Mouse (Mus musculus) heart, postnatal 4 days (tissue): ENCODE data around the gene Socs1. TPM values are rescaled to one million over a fixed set of nuclear protein-coding genes. Genes with fewer than 3 reads are reported as not detected.
A peak's percentile ranks its signal among the peaks of the same experiment; 100 is the strongest.

Experiments used
- DNase-seq: peaks from one replicate; pipeline ENCODE4 v3.0.0; 2021
- total RNA-seq, 2 experiments: library from RNA; stranded (reverse); gene quantifications; 2 replicates each; pipeline ENCODE4 v1.2.3; 2021

Socs1 gene
- total RNA-seq, 2 experiments from 2014 or later = 1.6 TPM

DNA sequence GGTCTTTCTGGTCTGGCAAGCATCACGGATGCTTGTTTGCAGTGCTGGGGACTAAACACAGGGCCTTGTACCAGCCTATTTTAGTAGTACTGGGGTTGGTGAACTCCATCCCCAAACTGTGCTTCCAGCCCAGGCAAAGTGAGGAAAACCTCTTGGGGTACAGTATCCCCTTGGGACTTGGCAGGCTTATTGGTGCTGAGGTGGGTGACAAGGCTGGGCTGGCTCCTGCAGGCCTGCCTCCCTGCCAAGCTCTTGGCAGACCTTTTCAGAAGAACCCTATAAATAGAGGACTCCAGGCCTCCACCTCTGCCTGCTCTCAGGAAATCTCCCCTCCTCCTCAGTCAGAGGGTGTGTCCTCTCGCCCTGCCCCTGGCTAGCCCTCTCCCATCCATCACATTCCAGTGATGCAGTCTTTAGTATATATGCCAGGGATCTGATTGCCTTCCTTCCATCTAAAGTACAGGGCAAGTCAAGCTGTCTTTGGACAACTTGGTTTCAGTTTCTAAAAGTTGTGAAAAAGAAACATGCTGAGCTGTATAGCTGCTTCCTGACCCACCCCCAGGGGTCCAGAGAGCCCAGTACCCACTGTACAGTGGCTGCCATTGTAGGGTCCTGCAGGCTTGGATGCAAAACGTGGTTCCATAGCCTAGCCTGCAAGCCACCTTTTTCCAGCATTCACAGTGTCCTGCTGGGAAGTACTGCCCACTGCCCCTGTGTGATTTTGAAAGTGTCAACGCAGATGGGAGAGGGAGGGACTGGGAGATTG lies 1.6 kb upstream of the Socs1 start:
- DNase-seq = peak; percentile 54

DNA sequence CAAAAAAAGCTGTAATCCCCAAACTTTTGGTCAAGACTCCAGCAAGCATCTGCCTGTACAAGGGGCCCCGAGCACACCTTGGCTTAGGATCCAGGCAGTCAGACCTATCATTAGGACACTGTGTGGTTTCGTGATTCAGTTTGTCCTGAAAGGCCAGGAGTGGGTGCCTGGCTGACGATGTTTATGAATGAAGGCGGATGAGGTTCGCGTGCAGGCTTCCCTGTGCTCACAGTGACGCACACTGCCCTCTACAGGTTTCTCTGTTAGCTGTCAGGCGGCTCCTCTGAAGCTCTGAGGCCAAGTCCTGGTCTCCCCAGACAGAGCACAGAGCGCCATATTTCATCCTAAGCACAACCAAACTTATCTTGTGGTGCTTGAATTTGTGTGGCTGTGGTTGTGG lies 952 bp upstream of the Socs1 start:
- peak; percentile 88 for DNase-seq

GRCm38 (mm10) chr16:10784793-10785370 lies 454 bp downstream of the Socs1 start:
- peak; percentile 97 for DNase-seq

- peak; percentile 56 for DNase-seq
Measured at GRCm38 (mm10) chr16:10783883-10784792, 1.2 kb downstream of the Socs1 start.

GRCm38 (mm10) chr16:10783451-10783850 lies 1.9 kb downstream of the Socs1 start:
- DNase-seq = no peak

GRCm38 (mm10) chr16:10783152-10783434 lies 2.2 kb downstream of the Socs1 start:
- no peak for DNase-seq

- DNase-seq = no peak
Measured at GRCm38 (mm10) chr16:10782377-10783151, 2.8 kb downstream of the Socs1 start.

GRCm38 (mm10) chr16:10781862-10782371 lies 3.4 kb downstream of the Socs1 start:
- no peak for DNase-seq

GRCm38 (mm10) chr16:10780631-10781120 lies 4.7 kb downstream of the Socs1 start:
- DNase-seq = no peak

DNA sequence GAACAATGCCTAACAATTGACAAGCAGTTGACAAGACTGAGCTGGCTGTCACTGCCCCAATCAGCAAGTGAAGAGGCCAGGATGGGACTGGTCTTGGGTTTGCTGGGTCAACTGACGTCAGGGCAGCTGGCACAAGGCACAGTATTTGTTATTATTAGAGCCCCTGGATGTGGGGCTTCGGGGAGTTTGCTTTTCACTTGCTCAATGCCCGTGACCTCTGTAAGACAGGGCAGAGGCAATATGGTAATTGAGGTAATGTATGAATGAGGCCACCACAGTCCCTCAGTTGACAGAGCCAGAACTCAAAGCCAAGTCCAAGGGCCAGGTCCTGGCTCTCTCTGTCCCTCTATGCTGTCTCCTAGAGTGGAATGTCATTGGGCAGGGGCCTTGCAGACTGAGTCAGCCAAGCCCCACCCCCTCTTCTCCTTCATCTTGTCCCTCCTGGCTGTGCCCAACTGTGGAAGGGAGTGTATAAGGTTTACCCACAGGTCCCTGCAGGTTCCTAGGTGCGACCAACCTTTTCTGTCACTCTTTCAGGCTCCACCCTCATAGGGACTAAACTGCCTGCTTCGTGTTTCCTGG lies 7.7 kb downstream of the Socs1 start:
- DNase-seq = peak; percentile 44

DNA sequence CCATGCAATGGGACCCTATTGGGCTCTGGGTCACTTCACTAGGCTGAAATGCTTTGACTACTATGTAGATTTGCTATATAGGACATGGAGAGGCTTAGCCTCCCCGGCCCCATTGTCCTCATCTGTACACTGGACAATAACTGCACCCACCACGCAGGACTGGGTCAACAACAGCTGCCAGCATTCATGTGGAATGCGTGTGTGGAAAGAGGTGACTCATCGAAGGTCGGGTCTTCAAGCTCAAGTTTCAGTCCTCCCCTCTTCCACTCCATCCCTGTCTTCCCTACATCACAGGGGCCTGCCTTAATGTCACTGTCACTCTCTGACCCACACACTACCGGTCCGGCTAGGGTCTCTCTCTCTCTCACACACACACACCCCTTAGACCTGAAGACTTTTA lies 9.0 kb downstream of the Socs1 start:
- DNase-seq = no peak

GRCm38 (mm10) chr16:10774726-10775125 lies 10.6 kb downstream of the Socs1 start:
- DNase-seq = no peak

DNA sequence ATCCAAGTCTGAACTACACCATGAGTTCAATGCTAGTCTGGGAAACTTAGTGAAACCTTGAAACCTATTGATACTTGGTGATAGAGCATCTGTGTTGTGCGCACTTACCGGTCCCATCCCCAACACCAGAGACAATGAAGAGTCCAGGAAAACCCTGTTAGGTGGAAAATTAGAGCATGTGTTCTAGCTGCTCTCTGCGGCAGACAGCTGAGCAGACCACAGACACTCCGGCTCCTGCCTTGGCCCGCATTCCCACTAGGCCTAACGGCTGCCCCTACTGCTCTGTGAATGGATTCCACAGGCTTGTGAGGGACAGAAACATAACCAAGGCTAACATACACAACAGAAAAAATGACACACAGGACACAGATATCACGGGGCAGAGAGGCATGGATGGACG lies 11.8 kb downstream of the Socs1 start:
- DNase-seq = no peak

GRCm38 (mm10) chr16:10771769-10772510 lies 13.4 kb downstream of the Socs1 start:
- no peak for DNase-seq

GRCm38 (mm10) chr16:10770531-10771325 lies 14.6 kb downstream of the Socs1 start:
- no peak for DNase-seq

GRCm38 (mm10) chr16:10769661-10770060 lies 15.7 kb downstream of the Socs1 start:
- no peak for DNase-seq

DNA sequence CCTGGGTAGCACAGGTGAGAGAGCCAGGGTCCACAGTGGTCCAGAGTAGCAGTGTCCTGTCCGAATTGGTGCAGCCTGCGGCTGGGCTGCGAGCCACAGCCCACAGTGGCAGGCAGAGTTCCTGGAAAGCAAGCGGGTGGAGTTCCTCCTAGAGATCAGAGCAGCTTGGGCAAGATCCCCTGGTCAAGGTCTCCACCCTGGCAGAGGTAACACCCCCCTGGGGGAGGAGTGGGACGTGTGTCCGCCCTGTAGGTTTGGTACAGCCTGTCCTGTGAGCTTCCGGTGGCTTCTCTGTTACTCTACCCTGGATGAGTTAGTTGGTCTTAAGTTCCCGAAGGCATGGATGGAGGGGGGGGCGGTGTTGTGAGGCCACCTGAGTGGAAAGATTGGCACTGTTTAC lies 16.5 kb downstream of the Socs1 start:
- no peak for DNase-seq

DNA sequence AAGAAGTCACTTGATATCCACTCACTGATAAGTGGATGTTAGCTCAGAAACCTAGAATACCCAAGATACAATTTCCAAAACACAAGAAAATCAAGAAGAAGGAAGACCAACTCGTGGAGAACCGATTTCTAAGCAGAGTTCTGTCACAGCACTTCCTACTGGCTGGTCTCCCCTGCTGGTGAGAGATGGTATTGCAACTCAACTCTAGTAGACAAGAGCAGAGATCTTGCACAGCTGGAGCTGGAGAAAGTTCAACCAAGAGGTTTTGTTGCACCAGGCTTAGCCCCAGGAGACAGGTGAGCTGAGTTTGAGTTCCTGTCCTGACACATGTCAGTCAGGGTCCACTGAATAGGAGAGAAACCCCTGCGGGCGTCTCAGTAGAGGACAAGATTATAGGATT lies 18.2 kb downstream of the Socs1 start:
- peak; percentile 83 for DNase-seq

DNA sequence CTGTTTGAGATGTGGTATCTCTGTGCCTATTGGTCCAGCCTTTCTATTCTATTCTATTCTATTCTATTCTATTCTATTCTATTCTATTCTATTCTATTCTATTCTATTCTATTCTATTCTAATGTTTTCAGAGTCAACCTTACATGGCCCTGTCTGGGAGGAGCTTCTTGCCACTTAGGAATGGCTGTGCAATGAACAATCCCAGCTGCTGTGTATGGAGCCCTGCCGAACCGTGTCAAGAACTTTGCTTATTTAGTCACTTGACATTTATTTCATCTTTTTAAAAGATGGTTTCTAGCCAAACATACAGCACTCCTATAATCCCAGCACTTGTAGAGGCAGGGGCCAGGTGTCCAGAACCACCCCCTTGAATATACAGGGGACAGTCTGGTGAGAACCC lies 21.0 kb downstream of the Socs1 start:
- no peak for DNase-seq

- no peak for DNase-seq
Measured at GRCm38 (mm10) chr16:10763540-10764264, 21.6 kb downstream of the Socs1 start.
